Mouse (Mus musculus): Measurements from ENCODE around the gene Dnaja4.

DNA sequence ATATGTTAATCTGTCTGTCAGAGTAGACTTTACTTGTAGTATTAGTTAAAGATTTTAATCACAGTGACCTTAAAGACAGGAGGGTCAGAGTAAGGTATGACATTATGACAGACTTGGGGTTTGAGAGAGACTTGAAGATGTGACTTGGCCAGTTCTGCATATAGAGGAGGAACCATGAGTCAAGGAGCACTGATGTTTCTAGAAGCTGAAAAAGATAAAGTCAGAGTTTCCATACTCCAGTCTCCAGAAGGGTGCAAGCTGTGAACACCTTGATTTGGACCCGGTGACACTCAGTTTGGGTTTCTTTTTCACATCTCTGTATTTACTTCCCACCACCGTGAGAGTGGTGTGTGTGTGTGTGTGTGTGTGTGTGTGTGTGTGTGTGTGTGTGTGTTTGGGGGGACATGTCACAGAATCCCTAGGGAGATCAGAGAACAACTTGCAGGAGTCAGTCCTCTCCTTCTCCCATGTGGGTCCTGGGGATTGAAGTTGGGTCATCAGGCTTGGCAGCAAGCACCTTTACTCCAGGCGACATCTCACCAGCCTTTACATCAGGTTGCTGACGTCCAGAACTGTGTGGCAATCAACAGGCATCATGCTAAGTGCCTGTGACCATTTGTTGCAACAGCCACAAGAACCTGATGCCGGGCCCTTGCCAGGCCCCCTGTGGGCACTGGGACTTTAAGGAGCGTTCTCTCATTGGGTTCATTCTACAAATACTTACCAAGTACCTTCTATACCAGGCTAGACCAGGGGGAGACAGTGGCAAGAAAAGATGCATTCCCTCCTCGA lies 14.7 kb upstream of the Dnaja4 start:
- no peak for TF ChIP-seq CTCF (IDR thresholded peaks at IDR 0.05; ENCODE audit: low read depth)
- no peak for TF ChIP-seq EP300 (optimal IDR thresholded peaks at IDR 0.05)
